Mouse (Mus musculus) E14TG2a.4 (cell line): ENCODE data around the gene Zzz3.

Source experiments
- CTCF ChIP-seq: conservative IDR thresholded peaks from 2 replicates; pipeline ENCODE4 v1.5.1; 2014; ENCODE audit warnings: low read length
- POU5F1 ChIP-seq: IDR thresholded peaks from 2 replicates; pipeline ENCODE4 v1.6.1; 2014; ENCODE audit warnings: low read length, borderline replicate concordance

DNA sequence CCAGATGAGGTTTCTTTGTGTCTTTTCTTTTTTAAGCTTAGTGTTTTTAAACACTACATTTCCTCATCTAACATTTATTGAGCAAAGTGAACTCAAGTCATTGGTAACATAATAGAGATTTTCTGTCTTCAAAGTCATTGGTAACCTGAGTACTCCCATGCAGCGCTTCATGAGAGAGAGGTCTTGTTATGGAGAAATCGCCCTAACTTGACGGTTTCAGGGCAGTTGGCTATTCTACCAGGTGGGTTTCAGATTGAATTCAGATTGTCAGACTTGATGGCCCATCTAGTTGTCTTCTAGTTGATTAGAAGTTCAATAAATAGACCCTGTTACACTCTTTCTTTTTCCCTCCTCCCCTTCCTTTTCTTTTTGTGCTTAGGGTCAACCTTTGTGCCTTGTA is 5.6 kb downstream of the Zzz3 start:
- TF ChIP-seq CTCF = no peak
- TF ChIP-seq POU5F1 = no peak
